Mouse (Mus musculus): ENCODE results near the gene Pcsk6.
"Not testable (repeated sequence)": the region's sequence is repeated elsewhere in the genome, so short reads cannot be mapped to it uniquely, and the experiment has no call there.

Gene Pcsk6

DNA sequence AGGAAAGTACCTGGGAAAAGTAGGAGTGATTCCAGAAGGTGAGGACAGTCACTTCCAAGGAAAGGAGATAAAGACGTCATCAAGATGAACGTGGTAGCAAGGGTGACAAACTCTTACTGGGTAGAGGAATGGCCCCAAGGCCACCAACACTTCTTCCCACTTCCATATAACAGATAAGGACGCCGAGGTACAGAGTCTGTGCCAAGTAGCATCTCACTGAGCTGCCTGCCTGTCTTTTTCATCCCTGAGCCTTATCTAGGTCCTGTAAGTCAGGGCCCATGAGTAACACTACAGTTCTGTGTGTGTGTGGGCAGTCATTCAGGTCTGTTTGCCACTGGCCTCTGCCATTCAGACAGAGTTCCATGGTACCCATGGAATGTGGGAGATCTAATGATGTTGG, 23.4 kb downstream of the Pcsk6 start:
- DNase-seq, result no peak

GRCm38 (mm10) chr7:65885819-65886218, 24.3 kb downstream of the Pcsk6 start:
- DNase-seq, result no peak

- DNase-seq, result no peak
Measured at GRCm38 (mm10) chr7:65891831-65892230, 30.3 kb downstream of the Pcsk6 start.

- DNase-seq, result no peak
Measured at GRCm38 (mm10) chr7:65892264-65892828, 30.8 kb downstream of the Pcsk6 start.

- no peak for DNase-seq
Measured at GRCm38 (mm10) chr7:65893546-65893945, 32.0 kb downstream of the Pcsk6 start.

- DNase-seq, result no peak
Measured at GRCm38 (mm10) chr7:65895262-65895661, 33.7 kb downstream of the Pcsk6 start.

- no peak for DNase-seq
Measured at GRCm38 (mm10) chr7:65901231-65901630, 39.7 kb downstream of the Pcsk6 start.

- peak; percentile 37 for DNase-seq
Measured at GRCm38 (mm10) chr7:65902471-65903180, 41.1 kb downstream of the Pcsk6 start.

GRCm38 (mm10) chr7:65903456-65903855, 41.9 kb downstream of the Pcsk6 start:
- DNase-seq, result no peak

GRCm38 (mm10) chr7:65906528-65907272, 45.2 kb downstream of the Pcsk6 start:
- no peak for DNase-seq

DNA sequence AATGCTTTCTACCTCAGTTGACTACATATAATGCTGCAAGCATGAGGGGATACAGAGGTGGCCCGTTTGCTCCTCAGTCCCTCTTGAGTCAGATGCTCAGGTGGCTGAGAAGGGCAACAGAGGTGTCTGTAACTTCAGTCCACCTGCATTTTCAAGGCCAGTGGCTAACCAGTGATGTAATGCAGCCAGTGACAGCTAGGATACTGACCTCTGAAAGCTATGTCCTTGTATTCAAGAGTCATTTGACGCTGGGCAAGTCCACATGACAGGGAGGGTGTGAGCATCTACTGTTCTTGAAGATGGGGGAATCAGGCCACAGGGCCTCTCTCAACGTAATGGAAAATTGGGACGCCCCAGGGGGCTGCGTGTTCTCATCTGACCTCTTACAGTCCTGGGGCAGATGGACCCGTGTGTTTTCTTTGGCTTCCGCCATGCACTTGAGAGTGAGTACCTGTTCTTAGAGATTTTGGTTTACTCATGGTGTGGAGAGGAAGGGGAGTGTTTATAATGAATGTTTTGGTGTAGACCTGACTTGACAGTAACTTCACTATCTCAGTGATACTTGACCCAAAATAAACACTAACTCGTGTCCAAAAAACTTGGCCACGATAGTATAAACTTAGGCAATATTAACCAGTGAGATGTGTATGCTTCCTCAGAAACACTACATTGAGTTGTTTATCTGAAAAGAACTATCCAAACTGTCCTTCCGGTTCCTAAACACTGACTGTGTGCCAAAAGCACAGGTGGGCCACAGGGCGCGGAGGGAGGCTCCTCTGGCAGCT, 48.0 kb downstream of the Pcsk6 start:
- no peak for DNase-seq

DNA sequence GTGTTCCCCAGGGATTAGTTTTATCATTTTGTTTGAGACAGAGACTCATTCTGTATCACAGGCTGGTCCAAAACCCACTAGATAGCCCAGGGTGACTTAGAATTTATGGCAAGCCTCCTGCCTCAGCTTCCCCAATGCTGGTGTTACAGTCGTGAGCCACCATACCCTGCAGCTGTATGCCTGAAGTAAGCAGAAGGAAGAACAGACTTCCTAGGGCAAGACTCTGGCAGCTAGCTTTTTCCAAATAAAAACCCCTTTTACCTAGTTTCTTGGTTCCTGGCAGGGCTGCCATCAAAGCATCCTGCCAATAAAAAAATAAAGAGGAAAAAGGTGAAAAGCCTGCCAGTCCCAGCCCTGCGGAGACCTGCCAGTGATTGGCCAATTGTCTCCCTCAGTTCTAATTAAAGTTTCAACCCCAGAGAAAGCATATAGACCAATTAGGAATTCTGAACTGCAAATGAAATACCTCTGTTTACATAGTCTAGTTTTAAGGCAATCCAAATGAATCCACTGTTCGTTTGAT, 51.6 kb downstream of the Pcsk6 start:
- DNase-seq, result no peak

- no peak for DNase-seq
Measured at GRCm38 (mm10) chr7:65914761-65915301, 53.3 kb downstream of the Pcsk6 start.

GRCm38 (mm10) chr7:65915821-65916220, 54.3 kb downstream of the Pcsk6 start:
- no peak for DNase-seq

DNA sequence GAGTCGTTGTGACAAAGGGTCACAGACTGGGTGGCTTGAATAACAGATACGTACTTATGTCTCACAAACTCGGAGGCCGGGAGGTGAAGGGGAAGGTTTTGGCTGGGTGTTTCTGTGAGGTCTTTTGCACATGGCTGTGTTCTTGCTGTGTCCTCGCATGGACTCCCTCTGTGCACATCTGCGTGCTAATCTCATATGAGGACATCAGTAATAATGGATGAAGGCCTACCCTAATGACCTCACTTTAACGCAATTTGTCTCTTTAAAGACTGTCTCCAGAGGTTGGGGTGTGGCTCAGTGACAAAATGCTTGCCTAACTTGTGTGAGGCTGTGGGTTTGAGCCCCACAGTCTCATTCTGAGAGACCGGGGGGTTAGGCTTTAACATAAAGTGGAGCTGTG, 55.0 kb downstream of the Pcsk6 start:
- DNase-seq, result no peak

- DNase-seq, result no peak
Measured at GRCm38 (mm10) chr7:65918431-65918830, 56.9 kb downstream of the Pcsk6 start.

- DNase-seq, result no peak
Measured at GRCm38 (mm10) chr7:65929398-65929797, 67.9 kb downstream of the Pcsk6 start.

DNA sequence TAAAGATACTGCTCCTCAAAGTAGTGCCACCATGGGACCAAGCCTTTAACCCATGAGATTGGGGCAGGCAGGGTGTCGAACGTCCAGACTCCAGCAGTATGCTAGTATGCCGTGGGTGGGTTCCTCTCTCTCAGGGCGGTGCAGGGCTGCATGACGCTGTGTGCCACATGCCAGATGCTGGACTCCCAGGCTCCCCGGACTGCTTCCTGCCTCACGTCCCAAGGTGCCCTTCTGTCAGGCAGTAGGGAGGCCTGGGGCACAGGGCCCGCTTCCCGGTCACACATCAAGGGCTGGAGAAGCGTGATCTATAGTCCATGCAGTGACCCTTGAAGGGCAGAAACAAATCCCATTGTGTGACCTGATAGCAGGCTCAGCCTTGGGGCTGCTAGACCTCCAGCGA, 68.9 kb downstream of the Pcsk6 start:
- no peak for DNase-seq

DNA sequence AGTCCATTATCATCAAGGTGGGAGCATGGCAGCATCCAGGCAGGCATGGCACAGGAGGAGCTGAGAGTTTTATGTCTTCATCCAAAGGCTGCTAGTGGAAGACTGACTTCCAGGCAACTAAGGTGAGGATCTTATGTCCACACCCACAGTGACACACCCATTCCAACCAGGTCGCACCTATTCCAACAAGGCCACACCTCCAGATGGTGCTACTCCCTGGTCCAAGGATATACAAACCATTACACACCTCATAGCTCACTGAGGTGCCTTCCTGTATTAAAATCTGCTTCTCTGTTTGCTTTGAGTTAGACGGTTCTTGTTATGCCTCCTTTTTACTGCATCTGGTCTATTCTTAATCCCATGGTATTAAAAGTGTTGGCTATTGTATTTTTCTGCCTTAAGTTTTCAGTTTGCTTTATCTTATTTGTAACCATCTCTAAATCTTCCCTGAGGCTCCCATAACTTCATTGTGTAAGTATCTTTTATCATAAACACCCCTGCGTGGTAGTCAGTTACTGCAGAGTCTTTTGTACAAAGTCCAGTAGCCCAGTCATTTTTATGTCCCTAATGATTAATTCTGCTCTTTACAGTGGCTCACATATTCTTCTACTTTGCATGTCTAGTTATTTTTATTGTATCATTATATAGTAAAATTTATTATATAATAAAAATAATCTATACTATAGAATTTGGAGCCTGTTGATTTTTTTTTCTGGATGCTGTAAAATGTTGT, 72.9 kb downstream of the Pcsk6 start:
- not testable (repeated sequence) for DNase-seq

GRCm38 (mm10) chr7:65935211-65935610, 73.7 kb downstream of the Pcsk6 start:
- DNase-seq, result no peak

- DNase-seq, result no peak
Measured at GRCm38 (mm10) chr7:65940988-65941387, 79.5 kb downstream of the Pcsk6 start.
